Mouse (Mus musculus) stomach, embryonic 14.5 days (tissue): Measurements from ENCODE around the gene Slc2a13. TPM values are rescaled to one million over a fixed set of nuclear protein-coding genes. Genes with fewer than 3 reads are reported as not detected.
A peak's percentile ranks its signal among the peaks of the same experiment; 100 is the strongest.

Experiments used
- ATAC-seq: fragments of 200-750 bp; cut with Nextera tagmentation; 2 replicates; pipeline ENCODE4 v1.8.0; 2017; ENCODE audit warnings: low read depth, moderate TSS enrichment; ENCODE audit not compliant: insufficient number of reproducible peaks, insufficient read depth, low FRiP score
- H3K27ac ChIP-seq: fragments of 300-500 bp; sonication (generic); 2 replicates; pipeline ENCODE4 v1.5.1; 2014; ENCODE audit warnings: mild to moderate bottlenecking, low read length, moderate library complexity, mixed read lengths
- H3K27me3 ChIP-seq: fragments of 300-500 bp; sonication (generic); 2 replicates; pipeline ENCODE4 v1.6.1; 2014; ENCODE audit warnings: low read length, control low read depth, mixed read lengths; ENCODE audit not compliant: control insufficient read depth, insufficient read depth
- H3K36me3 ChIP-seq: fragments of 300-500 bp; sonication (generic); 2 replicates; pipeline ENCODE4 v1.6.1; 2014; ENCODE audit warnings: mild to moderate bottlenecking, control low read depth, low read length, moderate library complexity, mixed read lengths; ENCODE audit not compliant: control insufficient read depth, insufficient read depth
- H3K4me1 ChIP-seq: fragments of 300-500 bp; sonication (generic); 2 replicates; pipeline ENCODE4 v1.6.1; 2014; ENCODE audit warnings: low read length, control low read depth, mixed read lengths; ENCODE audit not compliant: control insufficient read depth, insufficient read depth
- H3K4me2 ChIP-seq: fragments of 300-500 bp; sonication (generic); replicated peaks from 2 replicates; pipeline ENCODE4 v1.6.1; 2014; ENCODE audit warnings: low read depth, low read length, control low read depth
- H3K4me3 ChIP-seq: fragments of 300-500 bp; sonication (generic); 2 replicates; pipeline ENCODE4 v1.5.1; 2014; ENCODE audit warnings: low read depth, low read length, control low read depth
- H3K9ac ChIP-seq: fragments of 300-500 bp; sonication (generic); replicated peaks from 2 replicates; pipeline ENCODE4 v1.6.1; 2014; ENCODE audit warnings: low read depth, mild to moderate bottlenecking, control low read depth, low read length, moderate library complexity, mixed read lengths
- H3K9me3 ChIP-seq: fragments of 300-500 bp; sonication (generic); 2 replicates; pipeline ENCODE4 v1.6.1; 2016; ENCODE audit warnings: low read depth, low read length, control low read depth; ENCODE audit not compliant: control insufficient read depth
- WGBS: fragments of 180-500 bp; shearing (Covaris S2); extraction: QIAGEN DNeasy Blood & Tissue Kit; methylation state at CpG from one replicate; pipeline ENCODE4 v1.1.7; 2014; 5-methylcytosine and 5-hydroxymethylcytosine counted together
- polyA plus RNA-seq: library from polyadenylated mRNA; unstranded; fragments of >200 nt; fragmentation: Nextera tagmentation; extraction: Ambion mirVana; gene quantifications from 2 replicates; pipeline ENCODE4 v1.2.1, GENCODE M21; 2014

Gene Slc2a13
- polyA plus RNA-seq: 1.8 and 2.2 TPM in 2 replicates

DNA sequence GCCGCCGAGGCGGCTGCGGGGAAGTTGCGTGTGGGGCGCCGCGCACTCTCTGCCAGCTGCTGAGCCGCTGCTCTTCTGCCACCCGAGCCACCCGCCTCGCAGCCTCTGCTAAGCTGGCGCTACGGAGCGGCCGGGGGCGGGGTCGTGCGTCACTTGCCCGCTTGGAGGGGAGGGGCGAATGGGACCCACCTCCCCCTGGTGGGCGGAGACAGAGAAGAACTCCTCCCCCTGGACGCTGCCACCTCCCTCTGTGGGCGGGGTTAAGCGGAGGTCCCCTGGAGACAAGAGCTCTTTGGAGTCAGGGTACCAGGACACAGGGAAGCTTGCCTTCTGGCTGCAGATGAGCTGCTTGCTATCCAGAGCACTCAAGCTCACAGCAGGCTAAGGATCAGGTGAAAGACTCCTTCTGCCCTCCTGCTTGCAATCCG, at the start of gene Slc2a13:
TSS of gene Slc2a13 (minus strand) at position 151 of the 428 bp plus-strand sequence.
- Histone ChIP-seq H3K36me3 (no peaks in the 10 kb centered on the region), H3K9me3 (no peaks in the 10 kb centered on the region), H3K27me3 (no peaks in the 10 kb centered on the region), H3K9ac (peak within 1 kb of the TSS; percentile 54), H3K4me1 (no peaks in the 10 kb centered on the region), H3K4me3 (peak within 1 kb of the TSS; percentile 74), H3K27ac (peak within 1 kb of the TSS; percentile 52; the same call in 1 of the 2 replicates), H3K4me2 (peak within 1 kb of the TSS; percentile 86)
- under 1% methylated on average over 20 of the region's 26 CpGs for WGBS
- ATAC-seq: peak; percentile 95

DNA sequence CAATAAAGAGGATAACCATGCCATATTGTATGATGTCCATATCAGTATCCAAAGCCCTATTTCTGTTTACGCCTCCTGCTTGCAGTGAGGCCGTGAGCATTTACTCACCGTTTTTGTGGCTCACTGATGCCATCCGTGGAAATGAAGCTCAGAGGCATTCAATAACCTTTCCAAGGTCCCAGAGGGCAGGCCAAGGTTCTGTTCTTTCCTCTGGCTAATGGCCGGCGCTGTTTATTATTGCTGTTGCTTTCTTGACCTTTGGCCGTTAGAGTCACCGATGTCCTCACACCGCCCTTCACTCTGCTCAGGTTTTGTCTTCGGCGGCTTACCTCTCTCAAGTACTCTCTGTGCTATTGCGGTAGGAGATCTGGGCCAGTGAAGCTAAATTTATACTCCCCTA, 43.0 kb upstream of the Slc2a13 start:
- no peak overlapping the region for H3K27ac ChIP-seq
- no peaks in the 10 kb centered on the region for H3K9me3 ChIP-seq
- WGBS: 71% methylated on average over 12 of the region's 12 CpGs
- no peak overlapping the region for H3K4me3 ChIP-seq
- no peak overlapping the region for H3K4me2 ChIP-seq
- H3K4me1 ChIP-seq: no peaks in the 10 kb centered on the region
- no peak overlapping the region for H3K9ac ChIP-seq
- no peaks in the 10 kb centered on the region for H3K27me3 ChIP-seq
- H3K36me3 ChIP-seq: no peaks in the 10 kb centered on the region
- no peak for ATAC-seq

DNA sequence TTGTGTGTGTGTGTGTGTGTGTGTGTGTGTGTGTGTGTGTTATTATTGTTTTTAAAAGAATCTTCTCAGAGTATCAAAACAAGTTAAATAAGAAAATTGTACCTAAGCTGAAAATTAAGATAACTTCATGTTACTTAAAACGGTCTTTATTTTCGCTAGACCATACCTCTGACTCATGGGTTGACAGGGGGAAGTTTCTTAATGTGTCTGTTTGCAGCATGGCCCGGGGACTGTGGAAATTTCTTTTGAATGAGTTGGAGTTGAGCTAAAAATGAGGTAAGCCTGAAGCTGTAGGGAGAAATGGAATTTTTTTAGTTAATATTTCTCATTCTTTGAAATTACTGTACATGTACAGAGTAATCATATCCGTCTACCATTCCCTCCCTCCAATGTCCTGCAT, 42.5 kb upstream of the Slc2a13 start:
- Histone ChIP-seq H3K4me3 (no peak overlapping the region), H3K36me3 (no peaks in the 10 kb centered on the region), H3K4me1 (no peaks in the 10 kb centered on the region), H3K27me3 (no peaks in the 10 kb centered on the region), H3K9ac (no peak overlapping the region), H3K27ac (no peak overlapping the region), H3K4me2 (no peak overlapping the region), H3K9me3 (no peaks in the 10 kb centered on the region)
- WGBS: 86% methylated on average over 4 of the region's 4 CpGs
- no peak for ATAC-seq

DNA sequence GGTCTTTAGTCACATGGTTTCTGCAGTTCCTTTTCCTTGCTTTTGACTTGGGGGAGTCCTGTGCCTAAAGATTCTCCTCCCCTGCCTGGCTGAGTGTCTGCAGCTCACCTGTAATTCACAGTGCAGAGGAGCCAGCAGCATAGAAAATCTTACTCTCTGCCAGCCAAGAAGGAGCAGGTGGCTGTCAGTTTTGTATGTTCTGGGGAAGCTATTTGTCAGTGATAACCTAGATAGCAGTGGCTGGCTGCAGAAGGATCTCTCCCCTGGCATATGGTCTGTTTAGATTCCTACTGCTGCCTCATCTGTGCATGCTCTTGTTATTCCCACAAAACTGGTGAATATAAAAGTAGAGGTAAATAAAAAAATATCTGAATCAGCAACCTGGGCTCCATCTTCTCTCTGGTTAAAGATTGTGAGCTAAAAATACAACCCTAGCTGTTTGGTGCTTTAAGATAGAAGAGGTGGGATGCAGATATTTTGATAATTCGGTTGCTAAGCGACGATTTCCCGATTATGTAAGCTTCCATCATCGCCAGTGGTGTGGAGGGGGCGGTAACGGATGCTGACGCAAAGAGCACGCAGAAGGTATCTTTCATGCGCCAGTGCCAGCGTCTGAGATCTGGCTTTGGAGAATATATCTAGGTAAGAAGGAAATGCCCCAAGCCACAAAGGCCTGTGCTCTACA, 41.1 kb upstream of the Slc2a13 start:
- 84% methylated on average over 11 of the region's 11 CpGs for WGBS
- no peaks in the 10 kb centered on the region for H3K36me3 ChIP-seq
- no peaks in the 10 kb centered on the region for H3K4me1 ChIP-seq
- no peak overlapping the region for H3K4me3 ChIP-seq
- no peaks in the 10 kb centered on the region for H3K27me3 ChIP-seq
- ATAC-seq: no peak
- no peak overlapping the region for H3K4me2 ChIP-seq
- H3K9me3 ChIP-seq: no peaks in the 10 kb centered on the region
- no peak overlapping the region for H3K9ac ChIP-seq
- no peak overlapping the region for H3K27ac ChIP-seq

DNA sequence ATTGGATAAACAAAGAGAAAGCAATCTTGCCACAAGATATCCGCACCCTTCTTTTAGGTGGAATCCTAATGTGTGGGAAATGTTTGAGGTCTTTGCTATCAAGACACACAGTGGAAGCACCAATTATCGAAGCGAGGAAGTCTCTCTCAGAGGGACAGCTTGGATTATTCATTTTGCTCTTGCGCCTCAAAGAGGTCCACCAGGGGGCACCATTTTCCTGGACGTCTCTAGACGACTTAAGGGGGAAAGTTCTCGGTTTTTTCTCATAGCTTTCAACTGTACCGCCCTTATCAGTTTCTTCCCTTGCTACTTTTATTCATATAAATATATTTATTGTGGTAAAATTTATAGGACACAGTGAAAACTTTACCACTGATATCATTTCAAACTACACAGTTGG, 36.7 kb upstream of the Slc2a13 start:
- H3K4me1 ChIP-seq: no peaks in the 10 kb centered on the region
- WGBS: 21% methylated on average over 8 of the region's 8 CpGs
- no peak overlapping the region for H3K27ac ChIP-seq
- no peak for ATAC-seq
- no peaks in the 10 kb centered on the region for H3K36me3 ChIP-seq
- no peaks in the 10 kb centered on the region for H3K27me3 ChIP-seq
- H3K4me2 ChIP-seq: no peak overlapping the region
- H3K9me3 ChIP-seq: no peaks in the 10 kb centered on the region
- H3K4me3 ChIP-seq: no peak overlapping the region
- H3K9ac ChIP-seq: no peak overlapping the region

DNA sequence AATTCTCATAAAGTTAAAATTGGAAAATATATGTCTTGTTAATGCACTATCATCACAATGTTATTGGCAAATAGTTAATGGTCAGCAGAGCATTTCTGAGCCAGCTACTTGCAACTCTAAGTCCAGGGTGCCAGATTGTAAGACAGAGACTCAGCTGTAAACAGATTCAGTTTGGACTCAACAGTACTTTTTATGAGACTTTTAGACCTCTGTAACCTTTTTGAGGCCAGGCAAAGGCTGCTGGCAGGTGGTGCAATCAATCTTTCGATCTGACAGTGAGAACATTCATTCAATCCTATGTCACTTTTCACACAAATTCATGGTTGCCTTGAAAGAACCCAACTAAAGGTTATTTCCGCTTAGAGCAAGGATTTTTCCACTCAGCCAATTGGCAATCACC, 35.8 kb upstream of the Slc2a13 start:
- Histone ChIP-seq H3K27ac (no peak overlapping the region), H3K4me2 (no peak overlapping the region), H3K4me1 (no peaks in the 10 kb centered on the region), H3K27me3 (no peaks in the 10 kb centered on the region), H3K9me3 (no peaks in the 10 kb centered on the region), H3K36me3 (no peaks in the 10 kb centered on the region), H3K9ac (no peak overlapping the region), H3K4me3 (no peak overlapping the region)
- 65% methylated on average over 2 of the region's 2 CpGs for WGBS
- ATAC-seq: no peak

DNA sequence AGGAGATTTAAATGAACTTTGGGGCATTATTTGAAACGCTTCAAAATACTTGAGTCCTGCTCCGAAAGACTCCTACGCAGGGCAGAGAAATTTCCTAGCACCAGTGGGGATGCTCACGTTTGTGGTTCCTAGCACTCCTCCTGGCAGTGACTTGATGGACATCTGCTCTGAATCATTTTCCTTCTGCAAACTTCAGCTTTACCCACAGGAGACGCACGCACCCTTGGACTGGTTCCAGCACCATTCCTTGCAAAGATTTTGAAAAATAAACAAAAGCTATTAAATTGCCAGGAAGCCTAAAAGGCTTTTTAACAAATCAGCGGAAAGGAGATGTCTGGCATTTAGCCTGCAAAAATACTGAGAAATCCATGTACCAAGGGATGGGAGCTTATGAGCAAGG, 28.1 kb upstream of the Slc2a13 start:
- H3K27ac ChIP-seq: no peak overlapping the region
- no peak overlapping the region for H3K4me2 ChIP-seq
- no peaks in the 10 kb centered on the region for H3K9me3 ChIP-seq
- no peak overlapping the region for H3K9ac ChIP-seq
- no peaks in the 10 kb centered on the region for H3K4me1 ChIP-seq
- no peaks in the 10 kb centered on the region for H3K27me3 ChIP-seq
- no peaks in the 10 kb centered on the region for H3K36me3 ChIP-seq
- no peak overlapping the region for H3K4me3 ChIP-seq
- WGBS: 56% methylated on average over 7 of the region's 7 CpGs
- ATAC-seq: no peak

DNA sequence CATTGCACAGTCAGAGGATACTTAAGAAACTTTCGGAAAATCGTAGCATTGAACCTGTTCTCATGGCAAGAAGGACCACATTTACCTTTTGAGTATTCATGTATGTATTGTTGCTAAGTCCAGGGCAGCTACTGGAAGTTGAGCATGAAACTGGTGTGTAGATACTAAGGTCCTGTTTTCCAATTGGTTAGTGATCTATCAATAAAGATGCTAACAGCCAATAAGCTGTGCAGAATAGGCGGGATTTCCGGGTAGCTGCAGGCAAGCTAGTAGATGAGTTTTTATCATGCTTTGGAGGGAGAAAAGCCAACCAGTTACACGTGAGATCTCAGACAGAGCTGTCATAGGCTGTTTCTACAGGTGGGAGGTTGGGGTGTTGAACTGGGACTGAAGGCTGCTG, 24.2 kb upstream of the Slc2a13 start:
- no peaks in the 10 kb centered on the region for H3K27me3 ChIP-seq
- H3K9me3 ChIP-seq: no peaks in the 10 kb centered on the region
- no peak overlapping the region for H3K4me3 ChIP-seq
- ATAC-seq: no peak
- no peak overlapping the region for H3K27ac ChIP-seq
- H3K9ac ChIP-seq: no peak overlapping the region
- 86% methylated on average over 5 of the region's 5 CpGs for WGBS
- no peak overlapping the region for H3K4me2 ChIP-seq
- no peaks in the 10 kb centered on the region for H3K4me1 ChIP-seq
- H3K36me3 ChIP-seq: no peaks in the 10 kb centered on the region

DNA sequence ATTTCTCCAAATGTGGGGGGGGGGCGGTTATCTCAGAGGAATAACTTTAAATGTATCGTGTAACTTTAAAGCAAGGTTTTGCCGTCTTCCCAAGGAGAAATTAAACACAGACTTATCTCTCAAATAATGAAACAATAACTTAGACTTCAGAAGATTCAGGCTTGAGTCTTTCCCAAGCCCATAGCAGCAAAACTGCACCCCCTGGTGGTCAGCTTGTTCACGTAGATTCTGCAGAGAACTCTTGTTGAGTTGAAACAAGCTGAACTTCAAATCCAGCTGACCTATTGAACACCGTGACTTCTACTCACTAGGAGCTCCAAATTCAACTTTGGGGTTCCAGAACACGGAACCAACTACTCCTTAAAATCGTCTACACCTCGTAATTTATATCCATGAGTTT, 1.4 kb upstream of the Slc2a13 start:
- WGBS: 27% methylated on average over 8 of the region's 8 CpGs
- H3K4me3 ChIP-seq: no peak overlapping the region
- H3K27ac ChIP-seq: no peak overlapping the region

More for the DNA sequence above, 1.4 kb upstream of the Slc2a13 start:
- no peaks in the 10 kb centered on the region for H3K36me3 ChIP-seq
- H3K9ac ChIP-seq: no peak overlapping the region
- H3K9me3 ChIP-seq: no peaks in the 10 kb centered on the region
- no peaks in the 10 kb centered on the region for H3K4me1 ChIP-seq
- no peak overlapping the region for H3K4me2 ChIP-seq
- H3K27me3 ChIP-seq: no peaks in the 10 kb centered on the region
- ATAC-seq: no peak
